ENCODE assay signal across 10 mouse cellular contexts in genomic region chr2:102119751-102120505, GRCm38 (mm10).
DNase-seq lines count a peak whose midpoint lies in the region; ATAC-seq and TF ChIP-seq lines count a peak whose summit lies in the region.
"Had no signal": no experiment of that assay in that cellular context is flagged by ENCODE, and none has a peak within 500 bp of the region (broad histone marks: within the 10 kb centered on the region; RNA-seq: fewer than 3 reads in every experiment).

No protein-coding gene starts in this region.

- H3K4me1 ChIP-seq in hindbrain, embryonic 12.5 days = peaks cover 68% of the 10 kb centered on the region
- peaks cover 12% of the 10 kb centered on the region for H3K4me1 ChIP-seq in hindbrain, embryonic 11.5 days (replicated peaks; ENCODE audit: control insufficient read depth, insufficient read depth, low read length)
- peaks cover 34% of the 10 kb centered on the region for H3K4me1 ChIP-seq in neural tube, embryonic 14.5 days (ENCODE audit: control insufficient read depth, insufficient read depth, low read length)

- H3K79me2 ChIP-seq in myocyte (ENCODE audit: control insufficient read depth, insufficient read depth) = peaks cover 56% of the 10 kb centered on the region

- no peak overlapping the region for H3ac ChIP-seq in myocyte (ENCODE audit: control insufficient read depth, insufficient read length)

- no peak overlapping the region for H3K4me3 ChIP-seq in hindbrain, embryonic 12.5 days
- no peak overlapping the region for H3K4me3 ChIP-seq in hindbrain, embryonic 11.5 days (ENCODE audit: low read depth, low read length)
- no peak overlapping the region for H3K4me3 ChIP-seq in neural tube, embryonic 14.5 days (ENCODE audit: low read depth, low read length)
- H3K4me3 ChIP-seq in myocyte = no peak overlapping the region
- H3K4me3 ChIP-seq: midbrain, embryonic 13.5 days had no signal

- no peaks in the 10 kb centered on the region for H3K9me3 ChIP-seq in hindbrain, embryonic 12.5 days (replicated peaks)
- H3K9me3 ChIP-seq in hindbrain, embryonic 11.5 days (ENCODE audit: control insufficient read depth, low read length) = no peaks in the 10 kb centered on the region
- H3K9me3 ChIP-seq in neural tube, embryonic 14.5 days (ENCODE audit: control insufficient read depth, low read length) = no peaks in the 10 kb centered on the region
- H3K9me3 ChIP-seq: midbrain, embryonic 13.5 days had no signal

- WGBS in hindbrain, embryonic 12.5 days = 62% methylated on average over 12 of the region's 12 CpGs
- WGBS in hindbrain, embryonic 11.5 days = 69% methylated on average over 12 of the region's 12 CpGs
- WGBS in neural tube, embryonic 14.5 days = 57% methylated on average over 12 of the region's 12 CpGs

- no peak overlapping the region for H3K9ac ChIP-seq in hindbrain, embryonic 12.5 days
- H3K9ac ChIP-seq in hindbrain, embryonic 11.5 days (ENCODE audit: low read depth, low read length) = no peak overlapping the region
- no peak overlapping the region for H3K9ac ChIP-seq in neural tube, embryonic 14.5 days (replicated peaks; ENCODE audit: low read depth, low read length)
- H3K9ac ChIP-seq: midbrain, embryonic 13.5 days had no signal

- peak; percentile 12; the same call in 1 of the 2 replicates for ATAC-seq in hindbrain, embryonic 12.5 days (ENCODE audit: low FRiP score)
- no peak for ATAC-seq in hindbrain, embryonic 11.5 days (ENCODE audit: low FRiP score)
- ATAC-seq in neural tube, embryonic 14.5 days (ENCODE audit: low read depth) = no peak
- ATAC-seq: midbrain, embryonic 13.5 days had no signal

- TF ChIP-seq POLR2A in myocyte (IDR thresholded peaks at IDR 0.05; ENCODE audit: insufficient read length, low read depth) = no peak

- peak overlapping the region; percentile 14; the same call in 1 of the 2 replicates for H3K27ac ChIP-seq in hindbrain, embryonic 12.5 days
- H3K27ac ChIP-seq in hindbrain, embryonic 11.5 days (ENCODE audit: low read depth, low read length) = no peak overlapping the region
- peak overlapping the region; percentile 6 for H3K27ac ChIP-seq in neural tube, embryonic 14.5 days (ENCODE audit: low read depth, low read length)
- H3K27ac ChIP-seq: midbrain, embryonic 13.5 days had no signal

- no peak for DNase-seq in hindbrain, embryonic 11.5 days (ENCODE audit: low spot score)
- no peak for DNase-seq in neural tube, embryonic 10.5 days (ENCODE audit: extremely low spot score, low spot score)
- peak; percentile 56 for DNase-seq in heart, adult 8-10 months (ENCODE audit: low spot score)
- no peak for DNase-seq in urinary bladder, postnatal 14 days (ENCODE audit: low spot score)
- DNase-seq in testis, postnatal 10 days (ENCODE audit: low spot score) = no peak
- DNase-seq: cerebellum, adult 9-11 months had no signal

- H3K27me3 ChIP-seq in hindbrain, embryonic 12.5 days = no peaks in the 10 kb centered on the region
- H3K27me3 ChIP-seq in hindbrain, embryonic 11.5 days (ENCODE audit: control insufficient read depth, insufficient read depth, low read length) = no peaks in the 10 kb centered on the region
- no peaks in the 10 kb centered on the region for H3K27me3 ChIP-seq in neural tube, embryonic 14.5 days (ENCODE audit: control insufficient read depth, insufficient read depth, low read length)
- H3K27me3 ChIP-seq in myocyte (ENCODE audit: control insufficient read depth, insufficient read depth, insufficient read length) = no peaks in the 10 kb centered on the region
- H3K27me3 ChIP-seq: midbrain, embryonic 13.5 days had no signal

- H3K4me2 ChIP-seq in hindbrain, embryonic 12.5 days (replicated peaks) = no peak overlapping the region
- H3K4me2 ChIP-seq in hindbrain, embryonic 11.5 days (replicated peaks; ENCODE audit: low read depth, low read length) = no peak overlapping the region
- H3K4me2 ChIP-seq in neural tube, embryonic 14.5 days (ENCODE audit: low read depth, low read length) = no peak overlapping the region
- peak overlapping the region; percentile 31 for H3K4me2 ChIP-seq in myocyte (ENCODE audit: low read depth)
- H3K4me2 ChIP-seq: midbrain, embryonic 13.5 days had no signal

- H3K36me3 ChIP-seq in hindbrain, embryonic 12.5 days = no peaks in the 10 kb centered on the region
- H3K36me3 ChIP-seq in hindbrain, embryonic 11.5 days (ENCODE audit: control insufficient read depth, insufficient read depth, low read length) = no peaks in the 10 kb centered on the region
- no peaks in the 10 kb centered on the region for H3K36me3 ChIP-seq in neural tube, embryonic 14.5 days (ENCODE audit: control insufficient read depth, insufficient read depth, low read length)
- no peaks in the 10 kb centered on the region for H3K36me3 ChIP-seq in myocyte (ENCODE audit: control insufficient read depth, insufficient read depth)
- H3K36me3 ChIP-seq: midbrain, embryonic 13.5 days had no signal

TF ChIP-seq in myocyte, 11 proteins besides CTCF, POLR2A, EP300 and RAD21:
- peak; percentile 69 for TF ChIP-seq TCF12 (IDR thresholded peaks at IDR 0.05; ENCODE audit: insufficient read depth, poor library complexity, severe bottlenecking)
- no peak for TF ChIP-seq POLR2AphosphoS2 (IDR thresholded peaks at IDR 0.05; ENCODE audit: insufficient read length, low read depth)
- no peak for TF ChIP-seq TCF3 (IDR thresholded peaks at IDR 0.05; ENCODE audit: insufficient read length, low read depth)
- no peak for TF ChIP-seq CEBPB (IDR thresholded peaks at IDR 0.05; ENCODE audit: insufficient read depth, poor library complexity, severe bottlenecking)
- TF ChIP-seq MAX (IDR thresholded peaks at IDR 0.05; ENCODE audit: low read depth) = no peak
- TF ChIP-seq SRF (IDR thresholded peaks at IDR 0.05; ENCODE audit: control insufficient read depth, insufficient read length, low read depth) = no peak
- no peak for TF ChIP-seq USF1 (IDR thresholded peaks at IDR 0.05; ENCODE audit: low read depth)
- peak; percentile 16 to 96 (median 85) for TF ChIP-seq MYOD1 (IDR thresholded peaks at IDR 0.05; ENCODE audit: control insufficient read depth in 1 of 3, insufficient read length in 2 of 3, low read depth in 2 of 3)
- no peak for TF ChIP-seq E2F4 (IDR thresholded peaks at IDR 0.05; ENCODE audit: insufficient read depth)
- TF ChIP-seq MYOG (IDR thresholded peaks at IDR 0.05; ENCODE audit: control insufficient read depth in 1 of 3, insufficient read depth in 1 of 3, insufficient read length in 2 of 3, low read depth in 2 of 3) = peak; percentile 33 to 88 (median 64)
- TF ChIP-seq REST (IDR thresholded peaks at IDR 0.05; ENCODE audit: insufficient read depth, insufficient read length) = no peak
